Mouse (Mus musculus) forebrain, embryonic 16.5 days (tissue): ENCODE measurements at regions not wholly inside any gene's neighbourhood (a gene's known extent, or its start where the extent isn't known, plus 50 kb on each side); places are given as distances from the start of the nearest gene placed in this dataset.

Experiments used
- ATAC-seq: fragments of 200-750 bp; cut with Nextera tagmentation; 2 replicates; pipeline ENCODE4 v1.8.0; 2017; ENCODE audit warnings: mild to moderate bottlenecking, moderate library complexity
- H3K27ac ChIP-seq: fragments of 300-500 bp; sonication (generic); 2 replicates; pipeline ENCODE4 v1.5.1; 2014; ENCODE audit warnings: low read length, control low read depth
- H3K27me3 ChIP-seq: fragments of 300-500 bp; sonication (generic); replicated peaks from 2 replicates; pipeline ENCODE4 v1.6.1; 2014; ENCODE audit warnings: low read length; ENCODE audit not compliant: control insufficient read depth, insufficient read depth
- H3K36me3 ChIP-seq: fragments of 300-500 bp; sonication (generic); 2 replicates; pipeline ENCODE4 v1.6.1; 2014; ENCODE audit not compliant: control insufficient read depth, insufficient read depth
- H3K4me1 ChIP-seq: fragments of 300-500 bp; sonication (generic); replicated peaks from 2 replicates; pipeline ENCODE4 v1.6.1; 2014; ENCODE audit warnings: low read length; ENCODE audit not compliant: control insufficient read depth, insufficient read depth
- H3K4me2 ChIP-seq: fragments of 300-500 bp; sonication (generic); 2 replicates; pipeline ENCODE4 v1.6.1; 2014; ENCODE audit warnings: mild to moderate bottlenecking, low read length, control low read depth
- H3K4me3 ChIP-seq: fragments of 300-500 bp; sonication (generic); replicated peaks from 2 replicates; pipeline ENCODE4 v1.5.1; 2014; ENCODE audit warnings: mild to moderate bottlenecking, low read length, control low read depth
- H3K9ac ChIP-seq: fragments of 300-500 bp; sonication (generic); replicated peaks from 2 replicates; pipeline ENCODE4 v1.6.1; 2014; ENCODE audit warnings: low read depth, low read length, control low read depth
- H3K9me3 ChIP-seq: fragments of 300-500 bp; sonication (generic); 2 replicates; pipeline ENCODE4 v1.6.1; 2016; ENCODE audit warnings: low read length; ENCODE audit not compliant: control insufficient read depth
- WGBS: fragments of 180-500 bp; shearing (Covaris S2); extraction: QIAGEN DNeasy Blood & Tissue Kit; methylation state at CpG from one replicate; pipeline ENCODE4 v1.1.7; 2014; 5-methylcytosine and 5-hydroxymethylcytosine counted together

DNA sequence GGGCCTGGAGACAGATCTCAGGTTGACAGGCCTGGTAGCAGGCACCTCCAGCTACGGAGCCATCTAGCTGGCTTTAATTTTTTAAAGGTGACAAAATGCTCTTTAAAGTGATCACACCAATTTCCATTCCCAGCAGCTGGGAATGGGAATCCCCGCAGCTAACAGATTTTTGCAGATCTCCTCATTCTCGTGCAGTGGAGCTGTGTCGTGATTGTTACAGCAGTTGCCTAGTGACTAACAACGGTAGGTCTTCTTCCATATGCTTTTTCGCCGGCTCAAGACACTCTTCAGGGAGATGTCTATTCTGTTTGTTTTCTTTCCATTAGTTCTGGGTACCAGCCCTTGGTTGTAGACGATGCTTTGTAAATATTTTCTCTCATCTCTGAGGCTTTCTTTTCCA, 109.3 kb downstream of the Bcl2l11 start:
- Histone ChIP-seq H3K4me2 (no peak overlapping the region), H3K9ac (no peak overlapping the region), H3K36me3 (no peaks in the 10 kb centered on the region), H3K27me3 (no peaks in the 10 kb centered on the region; the same call in 1 of the 2 replicates), H3K4me1 (no peaks in the 10 kb centered on the region), H3K4me3 (no peak overlapping the region), H3K9me3 (no peaks in the 10 kb centered on the region), H3K27ac (no peak overlapping the region)
- WGBS: 77% methylated on average over 8 of the region's 8 CpGs
- ATAC-seq: no peak

DNA sequence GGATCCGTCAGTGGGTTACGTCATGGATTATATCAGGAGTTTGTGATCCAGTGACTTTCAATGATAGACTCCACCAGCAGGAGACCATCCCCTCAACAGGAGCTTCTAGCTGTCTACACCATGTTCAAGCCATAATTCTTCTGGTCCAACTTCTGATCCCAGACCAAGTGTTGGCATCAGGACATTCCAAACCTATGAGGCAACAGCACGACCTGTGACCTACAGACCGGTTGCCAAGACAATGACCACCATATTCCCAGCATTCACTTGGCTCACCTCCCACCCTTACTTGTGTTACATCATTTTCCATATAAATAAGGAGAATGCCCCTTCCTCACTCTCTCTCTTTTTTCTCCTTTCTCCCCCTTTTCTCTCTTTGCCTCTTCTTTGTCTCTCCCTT, 113.6 kb downstream of the Bcl2l11 start:
- no peak overlapping the region for H3K4me2 ChIP-seq
- ATAC-seq: no peak

DNA sequence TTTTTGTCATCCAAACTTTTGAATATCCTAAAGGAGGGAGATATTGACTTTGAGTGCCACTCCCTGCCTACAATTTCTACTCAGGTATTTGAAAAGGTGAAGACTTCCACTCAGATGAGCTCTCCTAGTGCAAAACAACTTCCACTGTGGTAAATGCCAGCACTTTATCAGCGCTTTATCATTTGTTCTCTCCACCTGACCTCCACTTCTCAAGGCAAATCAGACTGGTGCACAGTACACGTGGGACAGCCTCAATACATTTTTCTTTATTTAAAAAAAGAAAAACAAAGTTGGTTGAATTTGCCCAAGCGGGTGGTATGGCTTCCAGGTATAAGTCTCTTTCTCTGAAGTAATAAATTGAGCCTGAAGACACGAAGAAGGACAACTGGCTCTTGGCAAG, 114.2 kb downstream of the Bcl2l11 start:
- Histone ChIP-seq H3K4me2 (no peak overlapping the region), H3K27ac (no peak overlapping the region), H3K9me3 (no peaks in the 10 kb centered on the region), H3K4me3 (no peak overlapping the region), H3K9ac (no peak overlapping the region), H3K27me3 (no peaks in the 10 kb centered on the region), H3K4me1 (peaks cover 2% of the 10 kb centered on the region; the same call in 1 of the 2 replicates), H3K36me3 (no peaks in the 10 kb centered on the region)
- no peak for ATAC-seq
- WGBS: 58% methylated on average over 4 of the region's 4 CpGs

More for the DNA sequence above, 113.6 kb downstream of the Bcl2l11 start:
- H3K27ac ChIP-seq: no peak overlapping the region
- H3K27me3 ChIP-seq: no peaks in the 10 kb centered on the region
- no peak overlapping the region for H3K4me3 ChIP-seq
- no peaks in the 10 kb centered on the region for H3K9me3 ChIP-seq
- 94% methylated on average over 4 of the region's 4 CpGs for WGBS
- H3K4me1 ChIP-seq: peaks cover 2% of the 10 kb centered on the region; the same call in 1 of the 2 replicates
- H3K36me3 ChIP-seq: no peaks in the 10 kb centered on the region
- no peak overlapping the region for H3K9ac ChIP-seq

DNA sequence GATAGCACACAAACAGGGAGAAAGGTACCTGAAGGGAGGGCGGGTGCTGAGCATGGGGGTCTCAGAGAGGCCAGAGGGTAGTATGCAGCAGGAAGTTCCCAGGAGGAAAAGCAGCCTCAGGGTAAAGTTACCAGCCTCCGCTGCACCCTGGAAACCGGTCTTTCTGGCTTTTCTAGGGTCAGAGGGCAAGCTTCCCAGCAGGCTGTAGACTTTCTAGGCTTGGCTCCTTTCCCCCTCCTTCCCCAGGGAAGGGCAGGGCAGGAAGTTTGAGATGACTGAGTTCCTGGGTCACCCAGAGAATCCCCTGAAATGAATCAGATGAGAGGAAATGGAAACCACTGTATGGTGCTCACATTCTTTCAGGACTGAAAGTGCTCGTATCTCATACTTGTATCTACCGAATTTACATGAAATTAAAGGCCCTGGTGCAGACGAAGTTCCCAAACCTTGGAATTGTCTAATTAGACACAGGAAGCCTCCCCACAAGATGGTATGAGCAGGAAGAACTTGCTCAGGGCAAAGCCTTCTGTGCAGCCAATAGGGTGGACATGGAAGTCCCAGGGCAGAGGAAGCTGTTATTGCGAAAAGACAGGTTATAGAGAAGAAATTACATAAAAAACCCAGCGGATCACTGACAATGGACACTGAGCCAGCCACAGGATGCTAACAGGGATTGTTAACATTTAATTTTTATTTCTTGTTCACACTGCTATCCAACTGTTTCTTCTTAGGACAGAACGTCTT, 114.9 kb downstream of the Bcl2l11 start:
- Histone ChIP-seq H3K4me2 (no peak overlapping the region), H3K9ac (no peak overlapping the region), H3K4me1 (peaks cover 4% of the 10 kb centered on the region), H3K36me3 (no peaks in the 10 kb centered on the region), H3K4me3 (no peak overlapping the region), H3K27ac (no peak overlapping the region), H3K27me3 (no peaks in the 10 kb centered on the region), H3K9me3 (no peaks in the 10 kb centered on the region)
- ATAC-seq: no peak
- 36% methylated on average over 9 of the region's 9 CpGs for WGBS

DNA sequence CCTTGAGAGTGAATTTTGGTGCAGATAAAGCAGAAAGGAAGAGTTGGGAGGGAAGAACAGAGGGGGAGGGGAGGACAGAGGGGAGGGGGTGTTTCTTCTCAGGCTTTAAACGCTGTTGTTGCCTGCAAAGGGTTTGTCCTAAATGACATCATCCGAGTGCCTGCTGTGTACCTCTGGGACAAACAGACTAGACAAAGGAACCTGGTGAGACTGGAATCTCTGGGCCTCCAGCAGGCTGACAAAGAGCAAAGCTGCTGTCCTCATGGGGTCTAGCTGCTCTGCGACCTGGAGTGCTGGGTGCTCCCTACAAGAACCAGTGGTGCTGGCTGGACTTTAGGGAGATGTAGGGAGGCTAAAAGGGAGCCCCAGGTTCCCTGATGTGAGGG, 115.4 kb downstream of the Bcl2l11 start:
- no peak overlapping the region for H3K4me3 ChIP-seq
- no peak for ATAC-seq
- no peak overlapping the region for H3K9ac ChIP-seq
- no peak overlapping the region for H3K27ac ChIP-seq
- WGBS: 0% methylated on average over 3 of the region's 3 CpGs
- no peaks in the 10 kb centered on the region for H3K36me3 ChIP-seq
- H3K9me3 ChIP-seq: no peaks in the 10 kb centered on the region
- no peak overlapping the region for H3K4me2 ChIP-seq
- no peaks in the 10 kb centered on the region for H3K27me3 ChIP-seq
- peaks cover 5% of the 10 kb centered on the region for H3K4me1 ChIP-seq

DNA sequence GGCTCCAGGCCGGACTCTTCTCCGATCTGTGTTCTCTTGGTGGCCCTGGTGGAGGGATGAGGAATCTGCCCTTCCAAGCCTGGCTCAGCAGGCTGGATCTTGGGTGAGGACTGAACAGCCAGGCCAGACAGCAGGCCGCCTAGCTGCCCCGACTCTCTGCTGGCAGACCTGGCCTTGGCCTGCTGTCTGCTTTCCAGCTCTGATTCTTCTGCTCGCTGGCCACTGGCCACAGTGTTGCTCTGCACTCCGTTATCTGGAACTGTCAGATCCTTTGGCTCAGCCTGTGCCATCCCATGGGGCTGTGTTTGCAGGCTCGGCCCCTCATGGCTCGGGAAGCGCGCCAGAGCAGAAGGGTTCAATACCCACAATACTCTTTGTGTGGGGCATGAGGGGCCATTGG, 119.7 kb downstream of the Bcl2l11 start:
- H3K36me3 ChIP-seq: no peaks in the 10 kb centered on the region
- peaks cover 5% of the 10 kb centered on the region for H3K4me1 ChIP-seq
- H3K9me3 ChIP-seq: peaks cover 2% of the 10 kb centered on the region; the same call in 1 of the 2 replicates
- ATAC-seq: peak; percentile 91
- H3K27ac ChIP-seq: no peak overlapping the region
- H3K4me2 ChIP-seq: no peak overlapping the region
- no peak overlapping the region for H3K4me3 ChIP-seq
- H3K27me3 ChIP-seq: no peaks in the 10 kb centered on the region
- no peak overlapping the region for H3K9ac ChIP-seq
- WGBS: 52% methylated on average over 10 of the region's 10 CpGs

DNA sequence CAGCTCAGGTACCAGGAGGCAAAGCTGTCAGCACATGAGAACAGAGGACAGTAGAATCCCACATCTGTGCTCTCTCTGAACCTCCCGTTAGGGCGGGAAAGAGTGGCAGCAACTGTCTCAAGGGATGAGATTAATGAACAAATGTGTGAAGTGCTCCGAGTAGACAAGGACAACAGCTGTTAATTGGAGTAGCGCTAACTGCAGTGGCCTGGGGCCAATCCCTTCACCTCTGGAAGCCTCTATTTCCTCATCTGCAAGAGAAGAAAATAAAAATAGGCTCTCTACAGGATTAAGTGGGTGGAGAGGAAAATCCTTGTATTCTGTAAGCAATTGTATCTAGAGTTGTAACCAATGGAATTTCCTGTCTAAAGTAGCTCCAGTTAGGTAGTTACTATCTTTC, 122.1 kb downstream of the Bcl2l11 start:
- no peaks in the 10 kb centered on the region for H3K36me3 ChIP-seq

DNA sequence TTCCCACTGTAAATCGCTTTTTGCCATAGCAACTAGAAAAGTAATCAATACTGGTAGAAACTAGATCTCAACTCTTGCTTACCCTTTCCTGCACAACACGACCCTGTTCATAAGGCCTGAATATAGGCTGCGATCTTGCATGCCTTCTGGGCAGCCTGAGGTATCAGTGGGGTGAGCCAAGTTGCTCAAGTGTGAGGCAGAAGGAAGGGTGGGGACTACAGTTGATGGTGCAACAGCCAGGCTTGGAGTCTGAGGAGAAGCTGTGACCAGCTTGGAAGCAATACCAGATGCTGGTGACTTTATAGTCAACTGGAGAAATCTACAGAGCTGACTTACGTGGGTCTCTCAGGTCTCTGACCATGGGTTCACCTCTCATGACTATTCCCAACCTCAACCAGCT, 123.3 kb downstream of the Bcl2l11 start:
- Histone ChIP-seq H3K4me3 (no peak overlapping the region), H3K36me3 (no peaks in the 10 kb centered on the region), H3K27ac (no peak overlapping the region), H3K27me3 (no peaks in the 10 kb centered on the region), H3K9ac (no peak overlapping the region), H3K9me3 (peaks cover 2% of the 10 kb centered on the region; the same call in 1 of the 2 replicates), H3K4me1 (peaks cover 3% of the 10 kb centered on the region), H3K4me2 (no peak overlapping the region)
- no peak for ATAC-seq
- WGBS: over 99% methylated on average over 4 of the region's 4 CpGs

More for the DNA sequence above, 122.1 kb downstream of the Bcl2l11 start:
- H3K4me1 ChIP-seq: peaks cover 3% of the 10 kb centered on the region
- no peaks in the 10 kb centered on the region for H3K27me3 ChIP-seq
- H3K27ac ChIP-seq: no peak overlapping the region
- H3K4me3 ChIP-seq: no peak overlapping the region
- 34% methylated on average over 4 of the region's 4 CpGs for WGBS
- no peak overlapping the region for H3K4me2 ChIP-seq
- peaks cover 2% of the 10 kb centered on the region; the same call in 1 of the 2 replicates for H3K9me3 ChIP-seq
- no peak overlapping the region for H3K9ac ChIP-seq
- ATAC-seq: no peak

DNA sequence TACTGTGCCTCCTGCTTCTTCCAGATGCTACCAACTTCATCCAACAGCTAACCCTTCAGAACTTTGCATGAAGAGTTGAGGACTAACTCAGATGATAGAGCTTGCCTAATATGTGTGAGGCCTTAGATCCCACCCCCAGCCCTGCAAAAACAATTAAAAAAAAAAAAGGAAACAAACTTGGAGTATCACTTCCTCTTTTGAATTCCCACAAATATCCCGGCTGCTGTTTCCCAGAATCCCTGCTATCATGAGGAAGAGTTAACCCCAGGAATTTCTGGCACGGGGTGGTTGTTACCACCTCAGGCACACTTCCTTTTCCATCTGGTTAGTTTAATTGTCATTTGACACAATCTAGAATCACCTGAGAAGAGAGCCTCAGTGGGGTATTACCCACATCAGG, 123.8 kb downstream of the Bcl2l11 start:
- WGBS: 94% methylated on average over 2 of the region's 2 CpGs
- no peak for ATAC-seq

More for the DNA sequence above, 123.8 kb downstream of the Bcl2l11 start:
- Histone ChIP-seq H3K9ac (no peak overlapping the region), H3K4me3 (no peak overlapping the region), H3K36me3 (no peaks in the 10 kb centered on the region), H3K4me1 (peaks cover 3% of the 10 kb centered on the region), H3K27me3 (no peaks in the 10 kb centered on the region), H3K9me3 (peaks cover 2% of the 10 kb centered on the region; the same call in 1 of the 2 replicates), H3K27ac (no peak overlapping the region), H3K4me2 (no peak overlapping the region)
